Mouse (Mus musculus) retina, adult 2 months (tissue): ENCODE results near the gene Scand1.

Experiments used
- DNase-seq: peaks from one replicate; pipeline ENCODE4 v3.0.0-alpha.2; 2012; ENCODE audit warnings: low read depth, low spot score

Gene Scand1

DNA sequence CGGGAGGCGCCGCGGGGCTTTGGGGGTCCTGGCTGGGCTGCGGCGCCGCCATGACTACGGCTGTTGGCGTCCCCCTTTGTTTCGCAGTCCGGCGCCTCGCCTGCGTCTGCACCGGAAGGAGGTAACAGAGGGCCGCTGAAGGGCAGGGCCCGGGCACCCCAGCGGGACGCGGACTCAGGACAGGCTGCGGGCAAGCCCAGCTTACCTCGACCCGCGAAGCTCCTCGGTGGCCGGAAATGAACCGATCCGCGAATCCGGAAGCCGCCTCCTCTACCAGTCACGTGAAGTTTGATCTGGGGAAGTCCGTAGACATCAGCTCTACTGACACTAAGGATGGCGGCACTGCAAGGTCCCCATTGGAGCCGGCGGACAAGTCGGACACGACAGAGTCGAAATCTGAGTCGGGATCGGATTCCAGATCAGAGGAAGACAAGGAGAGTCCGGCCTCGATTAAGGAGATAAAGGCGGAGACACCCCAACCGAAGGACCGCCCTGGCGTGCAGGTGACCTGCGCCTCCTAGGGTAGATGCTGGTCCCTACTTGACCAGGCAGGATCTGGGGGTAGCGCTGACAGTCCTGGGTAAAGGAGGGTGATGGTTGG, at the start of gene Scand1, which contains the start of gene Cnbd2:
Gene Scand1, minus strand, starts transcription at position 408 of the 601 bp plus-strand sequence.
Gene Cnbd2, plus strand, starts transcription at position 3 of the 601 bp plus-strand sequence.
- peak; percentile 69 for DNase-seq

DNA sequence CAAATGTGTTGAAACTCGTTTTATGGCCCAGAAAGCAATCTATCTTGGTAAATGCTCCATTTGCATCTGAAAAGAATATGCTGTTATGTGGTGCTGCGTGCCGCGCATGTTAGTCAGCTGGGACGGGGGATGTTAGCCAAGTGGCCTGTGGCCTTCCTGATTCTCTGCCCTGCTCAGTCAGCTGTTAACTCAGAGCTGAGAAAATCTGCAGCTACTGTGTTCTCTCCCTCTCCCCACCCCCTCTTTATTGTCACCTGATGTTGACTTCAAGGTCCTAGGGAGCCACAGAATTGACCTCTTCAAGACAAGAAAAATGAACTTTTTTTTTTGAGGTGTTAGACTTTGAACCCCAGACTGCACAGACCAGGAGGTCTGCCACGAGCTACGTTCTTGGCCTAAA, 43.5 kb upstream of the Scand1 start:
- DNase-seq: peak; percentile 4

DNA sequence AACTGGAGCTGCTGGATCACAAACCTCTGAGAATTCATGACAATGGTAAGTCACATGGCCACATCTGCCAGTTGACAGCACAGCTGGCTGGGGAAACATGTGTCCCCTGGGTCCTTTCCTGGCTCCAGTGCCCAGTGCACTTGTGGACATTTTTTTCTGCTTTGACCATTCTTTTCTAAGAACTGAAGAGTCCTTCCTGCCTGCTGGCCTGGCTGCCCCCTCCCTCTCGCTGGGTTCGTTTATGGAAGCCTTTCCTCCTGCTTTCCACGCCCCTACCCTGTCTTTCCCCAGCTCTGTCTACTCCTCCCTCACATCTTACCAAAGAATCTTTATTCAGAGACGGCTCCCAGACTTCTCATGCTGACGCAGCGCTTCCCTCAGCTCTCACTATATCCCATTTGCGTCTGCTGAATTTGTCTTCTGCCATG, 40.8 kb upstream of the Scand1 start:
- no peak for DNase-seq

DNA sequence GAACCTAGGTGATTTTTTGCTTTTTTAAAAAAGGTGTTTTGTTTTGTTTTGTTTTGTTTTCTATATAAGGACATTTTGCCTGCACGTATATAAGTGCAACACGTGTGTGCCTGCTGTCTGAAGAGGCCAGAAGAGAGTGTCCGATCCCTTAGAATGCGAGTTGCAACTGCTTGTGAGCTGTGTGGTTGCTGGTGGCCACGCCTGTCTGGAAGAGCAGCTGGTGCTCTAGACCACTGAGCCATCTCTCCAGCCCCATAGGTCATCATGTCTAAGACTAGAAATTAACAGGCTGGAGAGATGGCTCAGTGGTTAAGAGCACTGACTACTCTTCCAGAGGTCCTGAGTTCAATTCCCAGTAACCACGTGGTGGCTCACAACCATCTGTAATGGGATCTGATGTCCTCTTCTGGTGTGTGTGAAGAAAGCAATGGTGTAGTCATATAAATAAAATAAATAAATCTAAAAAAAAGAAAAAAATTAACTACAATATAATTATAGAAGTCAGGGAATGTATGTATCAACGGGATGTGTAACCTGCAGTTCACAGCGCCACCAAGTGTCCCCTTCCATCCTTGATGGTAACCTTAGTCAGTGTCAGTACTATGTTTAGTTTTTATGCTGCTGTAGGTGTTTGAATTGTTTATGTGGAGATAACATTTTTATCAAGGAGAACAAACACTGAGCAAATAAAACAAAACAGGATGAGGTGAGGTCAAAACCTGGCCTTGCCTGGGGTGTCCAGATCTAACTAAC, 40.1 kb upstream of the Scand1 start:
- no peak for DNase-seq

DNA sequence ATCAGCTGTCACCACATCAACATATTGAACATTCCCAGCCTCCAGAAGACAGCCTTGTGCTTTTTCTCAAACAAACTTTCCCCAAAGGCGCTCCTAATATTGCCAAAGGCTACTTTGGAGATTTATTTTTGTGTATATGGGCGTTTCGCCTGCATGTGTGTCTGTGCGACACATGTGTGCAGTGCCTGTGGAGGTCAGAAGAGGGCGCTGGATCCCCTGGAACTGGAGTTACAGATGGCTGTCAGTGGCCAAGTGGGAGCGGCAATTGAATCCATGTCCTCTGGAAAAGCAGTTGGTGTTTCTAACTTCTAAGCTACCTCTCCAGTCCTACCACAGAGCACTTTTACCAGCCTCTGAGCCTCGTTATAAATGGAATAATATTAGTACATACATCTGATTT, 38.7 kb upstream of the Scand1 start:
- DNase-seq: no peak

DNA sequence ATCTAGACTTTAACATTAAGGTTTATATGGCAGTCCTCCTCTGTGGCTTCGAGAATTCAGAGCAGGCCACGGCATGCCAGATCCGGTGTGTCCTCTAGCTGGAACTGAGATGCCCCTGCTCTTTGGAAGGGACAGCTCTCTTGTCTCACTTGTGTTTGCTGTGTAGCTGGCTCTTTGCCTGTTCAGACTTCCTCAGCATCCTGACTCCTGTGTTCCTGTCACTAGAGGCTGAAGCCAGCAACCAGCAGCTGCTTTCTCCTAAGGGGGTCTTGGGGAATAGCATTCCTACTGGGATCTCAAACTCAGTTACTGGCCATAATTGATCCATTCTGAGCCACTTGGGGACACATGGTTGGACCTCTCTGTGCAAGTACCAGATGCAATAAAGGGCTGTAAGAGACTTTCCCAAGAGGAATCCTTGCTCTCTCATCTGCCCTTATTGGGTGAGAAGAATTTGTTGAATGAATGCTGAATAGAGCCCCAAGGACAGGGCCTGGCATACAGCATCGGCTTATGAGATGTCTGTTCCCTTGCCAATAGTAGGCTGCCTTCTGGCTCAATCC, 36.9 kb upstream of the Scand1 start:
- no peak for DNase-seq

DNA sequence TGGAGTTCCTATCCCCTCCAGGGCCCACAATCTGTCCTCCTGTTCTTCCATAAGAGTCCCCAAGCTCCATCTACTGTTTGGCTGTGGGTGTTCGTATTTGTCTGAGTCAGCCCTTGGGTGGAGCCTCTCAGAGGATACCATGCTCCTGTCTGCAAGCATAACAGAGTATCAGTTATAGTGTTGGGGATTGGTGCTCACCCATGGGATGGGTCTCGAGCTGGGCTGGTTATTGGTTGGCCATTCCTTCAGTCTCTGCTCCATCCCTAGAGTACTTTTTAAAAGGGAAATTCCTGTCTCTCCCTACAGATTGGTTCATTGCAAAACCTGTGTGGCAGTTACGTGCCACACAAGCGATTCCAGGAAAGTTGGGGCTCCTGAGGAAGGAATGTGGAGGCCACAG, 36.3 kb upstream of the Scand1 start:
- DNase-seq: no peak

DNA sequence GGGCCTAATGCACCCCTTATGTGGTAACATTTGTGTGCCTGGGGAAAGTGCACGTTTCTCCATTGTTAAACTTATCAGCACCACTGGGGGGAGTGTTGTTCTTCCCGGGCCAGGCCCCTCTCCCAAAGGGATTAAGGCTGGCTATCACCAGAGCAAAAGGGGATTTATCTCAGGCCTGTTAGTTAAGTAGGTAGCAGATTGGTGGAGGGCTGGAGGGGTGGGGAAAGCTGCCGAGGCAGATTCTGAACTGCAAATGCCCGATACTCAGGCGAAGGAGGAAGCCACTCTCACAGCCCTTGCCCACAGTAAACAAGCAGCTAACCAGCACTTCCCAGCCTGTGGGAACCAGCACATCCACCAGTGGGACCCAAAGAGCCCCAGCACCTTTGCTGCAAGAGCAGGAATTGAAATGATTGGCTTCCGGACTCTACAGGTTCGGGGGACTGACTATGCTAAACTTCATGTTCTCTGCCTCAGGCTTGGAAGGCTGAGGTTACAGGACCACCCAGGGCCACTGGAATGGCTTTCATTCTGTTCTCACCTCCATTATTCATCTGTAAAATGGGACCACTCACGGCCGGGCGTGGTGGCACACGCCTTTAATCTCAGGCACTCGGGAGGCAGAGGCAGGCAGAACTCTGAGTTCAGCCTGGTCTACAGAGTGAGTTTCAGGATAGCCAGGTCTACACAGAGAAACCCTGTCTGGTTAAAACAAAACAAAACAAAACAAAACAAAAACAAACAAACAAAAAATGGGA, 32.5 kb upstream of the Scand1 start:
- peak; percentile 61 for DNase-seq

DNA sequence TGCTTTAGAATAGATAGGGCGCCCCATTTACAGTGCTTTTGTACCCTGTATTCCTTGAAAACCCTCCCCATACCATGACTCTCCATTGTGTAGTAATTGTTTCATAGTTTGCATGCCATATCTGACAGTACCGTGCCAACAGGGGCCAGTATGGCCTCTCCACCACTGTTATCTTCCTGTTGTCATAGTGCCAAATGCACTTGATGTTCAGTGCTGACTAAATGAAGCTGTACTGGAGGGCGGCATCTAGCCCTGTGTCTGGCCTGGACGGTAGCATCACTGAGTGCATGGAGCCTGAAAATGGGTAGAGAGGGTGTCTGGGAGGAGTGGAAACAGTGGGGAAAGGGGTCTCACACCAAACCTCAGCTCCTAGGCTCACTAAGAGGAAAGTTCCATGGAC, 27.6 kb upstream of the Scand1 start:
- no peak for DNase-seq

DNA sequence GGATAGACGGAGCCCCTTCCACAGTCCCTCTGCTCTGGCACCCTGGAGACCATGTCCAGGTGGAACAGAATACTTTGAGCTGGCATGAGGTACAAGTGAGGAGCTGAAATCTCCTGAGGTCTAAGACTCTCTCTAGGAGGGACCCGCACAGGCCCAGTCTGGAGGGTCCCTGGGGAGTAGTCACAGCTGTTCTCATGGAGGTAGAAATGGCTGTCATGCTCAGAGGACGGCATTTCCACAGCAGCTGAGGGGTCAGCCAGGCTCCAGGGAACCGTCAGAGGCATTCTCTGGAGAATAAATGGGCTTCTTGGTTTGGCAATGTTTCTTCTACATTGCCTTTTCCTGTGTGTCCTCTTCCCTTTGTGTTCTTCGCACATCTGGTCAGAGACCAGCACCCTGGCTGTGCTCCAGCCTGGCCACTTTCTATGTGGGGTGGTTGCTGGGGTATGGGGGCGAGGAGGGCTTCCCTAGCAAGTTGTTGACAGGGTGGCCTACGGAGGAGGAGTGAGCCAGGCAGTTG, 19.0 kb upstream of the Scand1 start:
- no peak for DNase-seq

DNA sequence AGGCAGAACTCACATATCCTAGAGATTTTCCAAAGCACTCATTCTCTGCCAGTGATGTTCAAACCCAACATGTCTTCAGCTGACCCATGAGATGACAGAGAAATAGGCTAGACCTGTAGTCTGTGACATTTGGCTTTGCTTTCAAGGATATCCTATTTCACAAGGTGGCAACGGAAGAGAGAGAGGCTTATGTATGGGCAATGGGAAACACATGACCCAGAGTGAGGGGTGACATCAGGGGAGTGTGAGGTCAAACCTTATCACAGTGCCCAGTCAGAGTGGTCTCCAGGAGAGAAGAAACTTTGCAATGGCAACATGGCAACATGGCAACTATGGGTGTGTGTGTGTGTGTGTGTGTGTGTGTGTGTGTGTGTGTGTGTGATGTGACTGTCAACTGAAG, 18.2 kb upstream of the Scand1 start:
- DNase-seq: no peak

DNA sequence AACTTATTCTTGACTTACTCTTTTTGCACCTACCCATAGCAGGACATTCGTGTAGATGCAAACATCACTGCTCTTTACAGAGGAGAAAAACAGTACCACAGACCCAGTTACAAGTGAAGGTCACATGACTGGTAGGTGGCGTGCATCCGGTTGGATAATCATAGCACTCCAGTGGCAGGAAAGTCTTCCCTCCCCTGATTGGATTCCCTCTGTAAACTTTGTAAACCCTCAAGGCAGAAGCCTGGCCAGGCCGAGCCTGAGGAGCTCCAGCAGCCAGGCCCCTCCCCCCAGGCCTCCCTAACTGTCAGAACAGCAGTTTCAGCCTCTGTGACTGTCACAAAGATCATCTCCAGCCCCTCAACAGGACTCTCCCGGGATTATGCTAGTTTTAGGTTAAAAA, 12.2 kb upstream of the Scand1 start:
- no peak for DNase-seq

DNA sequence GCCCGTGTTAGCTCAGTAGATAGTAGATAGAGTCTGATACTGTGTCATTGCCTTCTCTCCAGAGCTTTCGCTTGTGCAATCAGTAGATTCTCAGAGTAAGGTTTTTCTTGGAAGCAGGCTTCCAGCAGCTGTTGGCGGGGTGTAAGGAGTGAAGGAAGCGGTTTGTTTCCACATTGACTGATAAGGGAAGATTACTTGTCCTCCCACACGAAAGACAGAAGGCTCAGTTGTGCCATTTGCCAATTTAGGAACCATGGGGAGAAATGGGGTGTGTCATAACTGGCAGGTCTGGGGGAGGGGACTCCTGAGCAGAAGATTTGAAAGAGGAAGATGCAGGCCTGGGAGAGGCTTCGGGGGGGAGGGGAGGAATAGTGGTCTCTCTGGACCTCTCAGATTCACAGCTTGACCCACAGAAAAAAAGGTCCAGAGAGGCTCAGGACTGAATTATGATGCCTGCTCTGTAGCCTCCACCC, 11.6 kb upstream of the Scand1 start:
- DNase-seq: no peak

DNA sequence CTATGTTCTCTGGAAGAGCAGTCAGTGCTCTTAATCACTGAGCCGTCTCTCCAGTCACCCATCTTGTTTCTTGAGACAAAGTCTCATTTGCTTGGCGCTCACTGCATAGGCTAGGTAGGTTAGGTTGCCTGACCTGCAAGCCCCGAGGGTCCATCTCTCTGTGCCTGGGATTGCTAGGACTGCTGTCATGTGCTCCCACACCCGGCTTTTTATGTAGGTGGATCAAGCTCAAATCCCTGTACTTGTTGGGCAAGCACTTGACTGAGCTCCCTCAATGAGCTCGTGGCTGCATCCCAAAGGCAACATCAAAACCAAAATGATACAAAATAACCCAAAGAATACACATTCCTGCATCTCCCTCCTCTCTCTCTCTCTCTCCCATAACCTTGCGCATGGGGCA, 9.0 kb upstream of the Scand1 start:
- no peak for DNase-seq

DNA sequence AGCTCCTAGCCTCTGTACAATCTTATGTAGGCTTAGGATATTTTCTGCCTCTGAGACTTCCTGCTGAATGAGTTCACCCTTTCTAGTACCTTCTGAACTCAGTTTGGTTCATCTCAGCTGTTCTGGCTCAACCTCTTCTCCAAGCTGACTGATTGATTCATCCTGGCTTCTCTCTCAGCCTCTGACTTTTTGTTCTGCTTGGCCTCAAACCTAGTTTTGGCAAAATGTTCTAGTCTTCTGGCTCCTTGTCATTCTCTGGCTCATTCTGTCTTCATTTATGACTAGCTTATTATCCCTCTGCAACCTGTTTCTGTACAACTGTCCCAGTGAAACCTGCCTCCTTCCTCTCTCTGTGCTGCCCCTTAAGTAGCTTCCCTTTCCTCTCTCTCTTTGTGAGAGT, 6.0 kb upstream of the Scand1 start:
- DNase-seq: no peak

DNA sequence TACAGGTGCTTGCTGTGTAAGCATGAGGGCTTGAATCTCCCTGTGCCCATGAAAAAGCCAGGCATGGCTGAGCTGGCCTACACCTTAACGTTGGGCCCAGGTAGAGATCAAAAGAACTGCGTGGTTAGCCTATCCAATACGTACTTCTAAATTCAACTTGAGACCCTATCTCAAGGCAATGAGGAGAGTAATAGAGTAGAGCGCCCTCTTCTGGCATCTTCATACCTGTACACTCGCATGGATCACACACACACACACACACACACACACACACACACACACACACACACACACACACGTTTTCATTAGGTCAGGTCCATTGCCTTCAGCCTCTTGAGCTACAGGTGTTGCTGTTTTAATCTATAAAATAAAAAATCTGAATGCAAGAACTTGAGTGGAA, 2.3 kb upstream of the Scand1 start:
- no peak for DNase-seq

DNA sequence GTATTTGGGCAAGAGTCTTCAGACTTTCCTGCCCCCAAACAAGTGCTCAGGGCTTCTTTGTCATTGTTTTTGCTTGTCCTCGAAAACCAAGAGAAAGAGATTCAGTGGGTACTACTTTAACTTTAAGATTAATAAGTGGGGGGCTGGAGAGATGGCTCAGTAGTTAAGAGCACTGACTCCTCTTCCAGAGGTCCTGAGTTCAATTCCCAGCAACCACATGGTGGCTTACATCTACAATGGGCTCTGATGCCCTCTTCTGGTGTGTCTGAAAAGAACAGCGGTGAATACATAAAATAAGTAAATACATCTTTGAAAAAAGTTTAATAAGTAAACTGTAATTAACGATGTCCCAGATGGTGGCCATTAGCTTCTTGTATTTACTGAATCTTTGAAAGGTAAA, 649 bp upstream of the Scand1 start:
- DNase-seq: no peak

DNA sequence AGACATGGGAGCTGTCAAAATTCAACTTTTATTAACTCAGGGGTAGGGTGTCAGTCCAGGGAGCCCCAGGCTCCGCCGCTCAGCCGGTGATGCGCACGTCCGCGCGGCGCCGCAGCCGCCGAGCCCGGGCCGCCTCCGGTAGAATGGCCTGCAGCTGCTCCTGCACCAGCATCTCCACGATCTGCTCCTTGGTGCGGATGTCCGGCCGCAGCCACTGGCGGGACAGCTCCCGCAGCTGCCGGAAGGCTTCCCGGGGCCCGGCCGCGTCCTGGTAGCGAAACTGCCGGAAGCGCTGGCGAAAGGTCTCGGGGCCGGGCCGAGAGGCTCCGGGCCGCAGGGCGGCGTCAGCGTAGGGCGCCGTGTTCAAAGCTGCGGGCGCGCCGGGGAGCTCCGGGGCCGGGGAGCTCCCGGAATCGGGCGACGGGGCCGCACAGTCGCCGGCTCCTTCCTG, 638 bp downstream of the Scand1 start:
- DNase-seq: no peak

DNA sequence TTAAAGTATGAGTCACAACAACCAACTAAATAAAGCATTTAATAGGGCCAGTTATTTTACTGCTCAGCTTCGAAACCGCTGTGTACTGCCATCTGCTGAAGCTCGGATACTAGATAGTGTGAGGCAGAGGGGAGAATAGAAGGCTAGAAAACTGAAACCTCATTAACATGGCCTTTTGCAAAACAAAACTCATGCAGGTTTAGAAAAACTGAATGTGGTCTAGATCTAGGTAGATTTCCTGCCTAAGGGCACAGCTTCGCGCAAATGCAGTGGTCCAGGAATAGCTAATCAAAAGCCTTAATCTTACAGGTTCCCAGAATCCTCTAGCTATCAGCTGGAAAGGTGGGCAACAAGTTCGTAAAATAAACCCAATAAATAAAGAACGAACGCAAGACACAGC, 1.1 kb downstream of the Scand1 start:
- no peak for DNase-seq

DNA sequence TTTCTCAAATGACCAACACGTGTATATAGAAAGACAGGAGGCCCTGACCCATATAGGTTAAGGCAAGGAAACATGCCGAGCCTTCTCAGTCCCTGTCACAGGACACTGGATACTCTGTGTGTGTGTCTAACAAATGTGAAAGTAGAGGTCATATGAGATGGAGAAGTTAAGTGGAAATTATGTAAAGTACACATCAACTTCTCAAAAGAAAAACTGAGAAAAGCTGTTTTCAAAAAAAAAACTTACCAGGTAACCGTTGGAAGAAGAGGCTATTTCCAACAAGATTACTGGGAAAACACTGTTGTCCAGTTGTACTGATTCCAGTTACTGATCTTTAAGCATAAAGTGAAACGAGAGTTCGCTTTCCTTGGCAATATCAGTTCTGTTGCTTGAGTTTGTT, 1.6 kb downstream of the Scand1 start:
- no peak for DNase-seq

DNA sequence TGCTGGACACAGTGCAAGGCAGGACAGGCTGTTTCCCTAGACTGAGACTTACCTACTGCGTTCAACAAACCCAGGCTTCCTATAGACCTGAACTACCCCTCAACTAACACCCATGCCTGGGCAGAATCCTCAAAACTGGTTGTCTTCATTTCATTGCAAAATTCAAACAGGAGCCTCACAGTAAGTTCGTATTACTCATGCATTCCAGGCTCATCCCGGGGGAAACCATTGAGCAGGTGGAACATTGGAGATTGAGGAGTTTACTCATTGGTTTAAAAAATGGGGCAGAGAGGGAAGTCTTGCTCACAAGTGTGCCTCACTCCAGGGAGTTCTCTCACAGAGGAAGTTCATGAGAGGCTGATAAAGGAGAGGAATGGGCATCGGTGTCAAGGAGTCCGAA, 2.0 kb downstream of the Scand1 start:
- no peak for DNase-seq

DNA sequence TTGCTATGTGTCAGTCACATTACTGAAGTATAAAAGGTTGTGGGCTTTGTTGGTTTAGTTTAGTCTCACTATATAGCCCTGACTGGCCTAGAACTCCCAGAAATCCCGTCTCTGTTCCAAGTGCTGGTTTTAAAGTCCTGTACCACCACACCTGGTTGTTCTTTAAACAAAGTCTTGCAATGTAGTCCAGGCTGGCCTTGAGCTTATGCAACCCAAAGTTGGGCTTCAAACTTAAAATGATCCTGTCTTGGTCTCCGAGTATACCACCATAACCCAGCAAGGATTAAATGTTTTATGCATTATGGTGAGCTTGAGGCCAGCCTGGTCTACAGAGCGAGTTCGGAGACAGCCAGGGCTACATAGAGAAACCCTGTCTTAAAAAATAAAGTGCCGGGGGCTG, 2.6 kb downstream of the Scand1 start:
- no peak for DNase-seq
